Mouse (Mus musculus): Measurements from ENCODE around the gene Mmgt2.

Mmgt2 gene

GRCm38 (mm10) chr11:62648591-62649391 lies at the start of gene Mmgt2:
Mmgt2 (plus strand) TSS chr11:62648664.
- peak; percentile 88 for DNase-seq

GRCm38 (mm10) chr11:62601732-62602618 lies 46.5 kb upstream of the Mmgt2 start:
- DNase-seq, result no peak

- peak; percentile 98 for DNase-seq
Observed at GRCm38 (mm10) chr11:62602619-62603311, 45.7 kb upstream of the Mmgt2 start.

- no peak for DNase-seq
Observed at GRCm38 (mm10) chr11:62603312-62604056, 45.0 kb upstream of the Mmgt2 start.

GRCm38 (mm10) chr11:62604123-62604706 lies 44.2 kb upstream of the Mmgt2 start:
- DNase-seq, result no peak

- no peak for DNase-seq
Observed at GRCm38 (mm10) chr11:62604886-62605618, 43.4 kb upstream of the Mmgt2 start.

GRCm38 (mm10) chr11:62605619-62606298 lies 42.7 kb upstream of the Mmgt2 start:
- DNase-seq, result no peak

GRCm38 (mm10) chr11:62606299-62607169 lies 41.9 kb upstream of the Mmgt2 start:
- no peak for DNase-seq

- no peak for DNase-seq
Observed at GRCm38 (mm10) chr11:62607170-62607951, 41.1 kb upstream of the Mmgt2 start.

GRCm38 (mm10) chr11:62607952-62608201 lies 40.6 kb upstream of the Mmgt2 start:
- no peak for DNase-seq

GRCm38 (mm10) chr11:62608826-62609675 lies 39.4 kb upstream of the Mmgt2 start:
- DNase-seq, result no peak

- DNase-seq, result no peak
Observed at GRCm38 (mm10) chr11:62610304-62610703, 38.2 kb upstream of the Mmgt2 start.

- DNase-seq, result no peak
Observed at GRCm38 (mm10) chr11:62612604-62613003, 35.9 kb upstream of the Mmgt2 start.

- peak; percentile 92 for DNase-seq
Observed at GRCm38 (mm10) chr11:62613657-62614365, 34.7 kb upstream of the Mmgt2 start.

- DNase-seq, result no peak
Observed at GRCm38 (mm10) chr11:62614876-62615410, 33.5 kb upstream of the Mmgt2 start.

- no peak for DNase-seq
Observed at GRCm38 (mm10) chr11:62615456-62615855, 33.0 kb upstream of the Mmgt2 start.

- no peak for DNase-seq
Observed at GRCm38 (mm10) chr11:62621079-62621478, 27.4 kb upstream of the Mmgt2 start.
